12 mouse cellular contexts compared by ENCODE assay signal in the genomic region with DNA sequence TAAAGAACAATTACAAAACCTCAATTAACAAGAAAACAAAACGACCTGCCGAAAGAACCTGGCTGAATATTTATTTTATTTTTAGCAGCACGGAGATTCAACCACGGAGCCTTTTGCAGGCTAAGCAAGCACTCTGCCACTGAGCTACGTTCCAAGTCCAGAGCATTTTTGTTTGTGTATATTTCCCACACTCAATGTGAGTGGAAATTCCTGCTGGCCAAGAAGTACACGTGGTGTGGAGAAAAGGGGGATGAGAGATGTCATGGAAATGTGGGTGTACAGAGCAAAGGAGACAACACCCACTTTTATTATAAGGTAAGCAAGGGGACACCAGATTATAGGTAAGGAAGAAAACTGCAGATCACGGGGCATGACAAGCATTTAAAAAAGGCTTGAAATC. TPM values are rescaled to one million over a fixed set of nuclear protein-coding genes. Genes with fewer than 3 reads are reported as not detected.
DNase-seq lines count a peak whose midpoint lies in the region; ATAC-seq lines count a peak whose summit lies in the region.
"Had no signal": no experiment of that assay in that cellular context is flagged by ENCODE, and none has a peak within 500 bp of the region (broad histone marks: within the 10 kb centered on the region; RNA-seq: fewer than 3 reads in every experiment).

No protein-coding gene starts in this region.

- no peak overlapping the region for H3K9ac ChIP-seq in forebrain, embryonic 15.5 days (replicated peaks)
- H3K9ac ChIP-seq in hindbrain, embryonic 15.5 days = no peak overlapping the region
- H3K9ac ChIP-seq in midbrain, embryonic 15.5 days = no peak overlapping the region
- no peak overlapping the region for H3K9ac ChIP-seq in intestine, embryonic 16.5 days (ENCODE audit: low read depth, low read length)
- H3K9ac ChIP-seq: liver, embryonic 15.5 days had no signal

- no peak for ATAC-seq in forebrain, embryonic 15.5 days (replicated peaks)
- 0 out of 2 replicates have a peak, but pooled peaks have one; percentile 8 for ATAC-seq in hindbrain, embryonic 15.5 days (ENCODE audit: low FRiP score, low read depth)
- peak; percentile 37; the same call in 1 of the 2 replicates for ATAC-seq in midbrain, embryonic 15.5 days (replicated peaks)
- ATAC-seq in intestine, embryonic 16.5 days = no peak

- H3K4me2 ChIP-seq in forebrain, embryonic 15.5 days (replicated peaks) = peak overlapping the region; percentile 37
- peak overlapping the region; percentile 51 for H3K4me2 ChIP-seq in hindbrain, embryonic 15.5 days
- H3K4me2 ChIP-seq in midbrain, embryonic 15.5 days = peak overlapping the region; percentile 46
- H3K4me2 ChIP-seq in intestine, embryonic 16.5 days (ENCODE audit: low read depth, low read length) = no peak overlapping the region
- H3K4me2 ChIP-seq: liver, embryonic 15.5 days had no signal

- no peaks in the 10 kb centered on the region for H3K27me3 ChIP-seq in forebrain, embryonic 15.5 days
- H3K27me3 ChIP-seq in hindbrain, embryonic 15.5 days = no peaks in the 10 kb centered on the region
- no peaks in the 10 kb centered on the region for H3K27me3 ChIP-seq in midbrain, embryonic 15.5 days (replicated peaks)
- no peaks in the 10 kb centered on the region for H3K27me3 ChIP-seq in intestine, embryonic 16.5 days (replicated peaks; ENCODE audit: control insufficient read depth, insufficient read depth, low read length)
- H3K27me3 ChIP-seq: liver, embryonic 15.5 days had no signal

- no peaks in the 10 kb centered on the region for H3K9me3 ChIP-seq in forebrain, embryonic 15.5 days
- no peaks in the 10 kb centered on the region for H3K9me3 ChIP-seq in hindbrain, embryonic 15.5 days
- H3K9me3 ChIP-seq in midbrain, embryonic 15.5 days = no peaks in the 10 kb centered on the region
- no peaks in the 10 kb centered on the region for H3K9me3 ChIP-seq in intestine, embryonic 16.5 days (ENCODE audit: control insufficient read depth, low read length)
- H3K9me3 ChIP-seq: liver, embryonic 15.5 days had no signal

- H3K36me3 ChIP-seq in forebrain, embryonic 15.5 days = no peaks in the 10 kb centered on the region
- H3K36me3 ChIP-seq in hindbrain, embryonic 15.5 days = no peaks in the 10 kb centered on the region
- no peaks in the 10 kb centered on the region for H3K36me3 ChIP-seq in midbrain, embryonic 15.5 days (replicated peaks)
- no peaks in the 10 kb centered on the region for H3K36me3 ChIP-seq in intestine, embryonic 16.5 days (ENCODE audit: control insufficient read depth, insufficient read depth, low read length)
- H3K36me3 ChIP-seq: liver, embryonic 15.5 days had no signal

- intact Hi-C loops in heart, postnatal 14 days (cut with DNase I) = no loop called here

- WGBS in forebrain, embryonic 15.5 days = 34% methylated on average over 7 of the region's 7 CpGs
- WGBS in hindbrain, embryonic 15.5 days = 37% methylated on average over 7 of the region's 7 CpGs
- WGBS in midbrain, embryonic 15.5 days = 49% methylated on average over 7 of the region's 7 CpGs
- WGBS in intestine, embryonic 16.5 days = 43% methylated on average over 7 of the region's 7 CpGs

- H3K4me1 ChIP-seq in forebrain, embryonic 15.5 days = peaks cover 37% of the 10 kb centered on the region
- H3K4me1 ChIP-seq in hindbrain, embryonic 15.5 days (replicated peaks) = peaks cover 21% of the 10 kb centered on the region
- H3K4me1 ChIP-seq in midbrain, embryonic 15.5 days = peaks cover 20% of the 10 kb centered on the region
- peaks cover 10% of the 10 kb centered on the region; the same call in 1 of the 2 replicates for H3K4me1 ChIP-seq in intestine, embryonic 16.5 days (ENCODE audit: control insufficient read depth, insufficient read depth, low read length)
- H3K4me1 ChIP-seq: liver, embryonic 15.5 days had no signal

- H3K27ac ChIP-seq in forebrain, embryonic 15.5 days (replicated peaks) = peak overlapping the region; percentile 89
- H3K27ac ChIP-seq in hindbrain, embryonic 15.5 days (replicated peaks) = peak overlapping the region; percentile 84
- H3K27ac ChIP-seq in midbrain, embryonic 15.5 days = peak overlapping the region; percentile 72
- no peak overlapping the region for H3K27ac ChIP-seq in intestine, embryonic 16.5 days (ENCODE audit: low read length)
- H3K27ac ChIP-seq: liver, embryonic 15.5 days had no signal

- peak; percentile 2 to 3 for DNase-seq in heart, adult 9 months (ENCODE audit: low spot score in 2 of 2)
- no peak for DNase-seq in heart, postnatal 14 days
- no peak for DNase-seq in Muller cell, postnatal 12 days (ENCODE audit: inconsistent ontology term)
- no peak for DNase-seq in urinary bladder, postnatal 4 days (ENCODE audit: low spot score in 2 of 2)
- DNase-seq: cerebellum, adult 2 months; kidney, postnatal 10 days had no signal

- H3K4me3 ChIP-seq in forebrain, embryonic 15.5 days = no peak overlapping the region
- H3K4me3 ChIP-seq in hindbrain, embryonic 15.5 days = no peak overlapping the region
- no peak overlapping the region for H3K4me3 ChIP-seq in midbrain, embryonic 15.5 days
- no peak overlapping the region for H3K4me3 ChIP-seq in intestine, embryonic 16.5 days (ENCODE audit: low read length)
- H3K4me3 ChIP-seq: liver, embryonic 15.5 days; myocyte had no signal

RNA-seq across cellular contexts. Expression of a gene that starts 30.6 kb away (rescaled TPM):
- not detected for total RNA-seq in heart, postnatal 14 days (2021)
- polyA plus RNA-seq in forebrain, embryonic 15.5 days (2015; fragmentation: Nextera tagmentation; extraction: Ambion mirVana) = 0.19 and 0.27 TPM in 2 replicates
- not detected in 2 replicates for polyA plus RNA-seq in hindbrain, embryonic 15.5 days (2015; fragmentation: Nextera tagmentation; extraction: Ambion mirVana)
- not detected in 2 replicates for polyA plus RNA-seq in midbrain, embryonic 15.5 days (2015; fragmentation: Nextera tagmentation; extraction: Ambion mirVana)
- 0.07 TPM in 1 of 2 replicates, not detected in the other for polyA plus RNA-seq in intestine, embryonic 16.5 days (2015; fragmentation: Nextera tagmentation; extraction: Ambion mirVana)
- polyA plus RNA-seq: cerebellum, adult 2 months; liver, embryonic 15.5 days; myocyte had no signal

RNA-seq across cellular contexts. Expression of a gene that starts 55.8 kb away (rescaled TPM):
- 10 to 100 TPM; 12.0 to 15.3 TPM for total RNA-seq in heart, postnatal 14 days (2021)
- polyA plus RNA-seq in forebrain, embryonic 15.5 days (2015; fragmentation: Nextera tagmentation; extraction: Ambion mirVana) = 18.2 and 18.3 TPM in 2 replicates
- 17.0 and 18.7 TPM in 2 replicates for polyA plus RNA-seq in hindbrain, embryonic 15.5 days (2015; fragmentation: Nextera tagmentation; extraction: Ambion mirVana)
- 16.9 and 18.8 TPM in 2 replicates for polyA plus RNA-seq in midbrain, embryonic 15.5 days (2015; fragmentation: Nextera tagmentation; extraction: Ambion mirVana)
- 15.7 and 15.9 TPM in 2 replicates for polyA plus RNA-seq in intestine, embryonic 16.5 days (2015; fragmentation: Nextera tagmentation; extraction: Ambion mirVana)

Comparison
In these comparisons a context has a peak if more than half of its experiments do, and no peak if none do; other contexts are left out.
1. DNase-seq: peak in heart, adult 9 months (2 of 2); none in heart, postnatal 14 days (0 of 2), Muller cell, postnatal 12 days (single experiment) and urinary bladder, postnatal 4 days (0 of 2).
2. ATAC-seq: peak in hindbrain, embryonic 15.5 days (single experiment) and midbrain, embryonic 15.5 days (single experiment); none in forebrain, embryonic 15.5 days (single experiment) and intestine, embryonic 16.5 days (single experiment).